28 mouse cellular contexts compared by ENCODE assay signal in genomic region chr6:73308685-73309520, GRCm38 (mm10).
DNase-seq lines count a peak whose midpoint lies in the region; ATAC-seq and TF ChIP-seq lines count a peak whose summit lies in the region.
"Had no signal": no experiment of that assay in that cellular context is flagged by ENCODE, and none has a peak within 500 bp of the region (broad histone marks: within the 10 kb centered on the region; RNA-seq: fewer than 3 reads in every experiment).

No protein-coding gene starts in this region.

- H3K4me2 ChIP-seq in lung, postnatal 0 days (replicated peaks; ENCODE audit: low read depth, low read length) = no peak overlapping the region
- H3K4me2 ChIP-seq: heart, embryonic 13.5 days; hindbrain, embryonic 15.5 days; limb, embryonic 15.5 days; liver, embryonic 13.5 days; midbrain, embryonic 12.5 days had no signal

- no peaks in the 10 kb centered on the region for H3K27me3 ChIP-seq in lung, postnatal 0 days (replicated peaks; ENCODE audit: insufficient read depth, low read length)
- H3K27me3 ChIP-seq in embryonic facial prominence, embryonic 10.5 days (replicated peaks; ENCODE audit: low read depth, poor library complexity, severe bottlenecking) = no peaks in the 10 kb centered on the region
- H3K27me3 ChIP-seq: heart, embryonic 13.5 days; hindbrain, embryonic 15.5 days; limb, embryonic 15.5 days; liver, embryonic 13.5 days had no signal

- no peaks in the 10 kb centered on the region for H3K36me3 ChIP-seq in lung, postnatal 0 days (ENCODE audit: insufficient read depth, low read length)
- no peaks in the 10 kb centered on the region for H3K36me3 ChIP-seq in embryonic facial prominence, embryonic 10.5 days (replicated peaks)
- H3K36me3 ChIP-seq: heart, embryonic 13.5 days; hindbrain, embryonic 10.5 days; hindbrain, embryonic 15.5 days; limb, embryonic 10.5 days; limb, embryonic 15.5 days; liver, embryonic 13.5 days; midbrain, embryonic 12.5 days had no signal

- peak; percentile 25 for DNase-seq in layer of hippocampus, adult 11-12 months (ENCODE audit: low spot score)
- DNase-seq in layer of hippocampus, adult 9-10 months (ENCODE audit: low spot score) = no peak
- peak; percentile 21 for DNase-seq in lung, postnatal 0 days (ENCODE audit: low spot score)
- DNase-seq in lung, postnatal 25 days (ENCODE audit: low spot score) = no peak
- DNase-seq in layer of hippocampus, adult 2 months (ENCODE audit: low spot score in 2 of 2) = peak; percentile 40 to 46
- DNase-seq in cerebellum, adult 11 months = no peak
- DNase-seq in embryonic facial prominence, embryonic 10.5 days (ENCODE audit: low spot score) = no peak
- DNase-seq: cerebellum, adult 11-12 months; cerebellum, postnatal 10 days; gastrocnemius, postnatal 10 days; heart, postnatal 10 days; kidney, adult 11 months; kidney, postnatal 14 days; liver, embryonic 13.5 days; lung, postnatal 36 days; thymus, adult 2 months; thymus, postnatal 36 days had no signal

- H3K27ac ChIP-seq in lung, postnatal 0 days (ENCODE audit: low read length) = no peak overlapping the region
- H3K27ac ChIP-seq in layer of hippocampus, adult 2 months = peak overlapping the region; percentile 49
- no peak overlapping the region for H3K27ac ChIP-seq in embryonic facial prominence, embryonic 10.5 days (replicated peaks)
- H3K27ac ChIP-seq: heart, embryonic 13.5 days; hindbrain, embryonic 10.5 days; hindbrain, embryonic 15.5 days; limb, embryonic 10.5 days; limb, embryonic 15.5 days; liver, embryonic 13.5 days; midbrain, embryonic 12.5 days had no signal

- TF ChIP-seq EP300 in lung, postnatal 0 days (IDR thresholded peaks at IDR 0.05) = no peak

- no peak overlapping the region for H3K9ac ChIP-seq in lung, postnatal 0 days (replicated peaks; ENCODE audit: low read depth)
- H3K9ac ChIP-seq: heart, embryonic 13.5 days; hindbrain, embryonic 15.5 days; limb, embryonic 15.5 days; liver, embryonic 13.5 days; midbrain, embryonic 12.5 days had no signal

- 60% methylated on average over 10 of the region's 10 CpGs for WGBS in lung, postnatal 0 days
- 84% methylated on average over 10 of the region's 10 CpGs for WGBS in embryonic facial prominence, embryonic 10.5 days

- ATAC-seq in lung, postnatal 0 days = peak; percentile 50; the same call in 1 of the 2 replicates
- ATAC-seq: forebrain, embryonic 16.5 days; inflammation-experienced regulatory T-cells, adult 6 months; Patski had no signal

- TF ChIP-seq CTCF in lung, postnatal 0 days (IDR thresholded peaks at IDR 0.05) = no peak
- TF ChIP-seq CTCF in layer of hippocampus, adult 2 months (conservative IDR thresholded peaks at IDR 0.05) = no peak

- no peaks in the 10 kb centered on the region for H3K9me3 ChIP-seq in lung, postnatal 0 days (ENCODE audit: low read length)
- no peaks in the 10 kb centered on the region for H3K9me3 ChIP-seq in embryonic facial prominence, embryonic 10.5 days
- H3K9me3 ChIP-seq: heart, embryonic 13.5 days; hindbrain, embryonic 10.5 days; hindbrain, embryonic 15.5 days; limb, embryonic 10.5 days; limb, embryonic 15.5 days; liver, embryonic 13.5 days; midbrain, embryonic 12.5 days had no signal

- H3K4me3 ChIP-seq in lung, postnatal 0 days (ENCODE audit: low read depth, low read length) = no peak overlapping the region
- no peak overlapping the region for H3K4me3 ChIP-seq in layer of hippocampus, adult 2 months
- H3K4me3 ChIP-seq in embryonic facial prominence, embryonic 10.5 days = no peak overlapping the region
- H3K4me3 ChIP-seq: erythroblast, embryonic 14.5 days; heart, embryonic 13.5 days; hindbrain, embryonic 10.5 days; hindbrain, embryonic 15.5 days; limb, embryonic 10.5 days; limb, embryonic 15.5 days; liver, embryonic 13.5 days; megakaryocyte, embryonic 14.5 days; midbrain, embryonic 12.5 days had no signal

- no peaks in the 10 kb centered on the region for H3K4me1 ChIP-seq in lung, postnatal 0 days (ENCODE audit: insufficient read depth, low read depth, low read length)
- H3K4me1 ChIP-seq in embryonic facial prominence, embryonic 10.5 days = peaks cover under 1% of the 10 kb centered on the region; the same call in 1 of the 2 replicates
- H3K4me1 ChIP-seq: hindbrain, embryonic 10.5 days; hindbrain, embryonic 15.5 days; limb, embryonic 10.5 days; limb, embryonic 15.5 days; liver, embryonic 13.5 days; megakaryocyte, embryonic 14.5 days; midbrain, embryonic 12.5 days had no signal

Comparison
In these comparisons a context has a peak if more than half of its experiments do, and no peak if none do; other contexts are left out.
1. DNase-seq: peak in layer of hippocampus, adult 11-12 months (single experiment), lung, postnatal 0 days (single experiment) and layer of hippocampus, adult 2 months (2 of 2); none in layer of hippocampus, adult 9-10 months (single experiment), lung, postnatal 25 days (single experiment), cerebellum, adult 11 months (single experiment) and embryonic facial prominence, embryonic 10.5 days (single experiment).